Mouse (Mus musculus) megakaryocyte, adult 5-6 weeks (primary cell): ENCODE data around the gene Ppp1r18. TPM values are rescaled to one million over a fixed set of nuclear protein-coding genes. Genes with fewer than 3 reads are reported as not detected.
"Not testable (repeated sequence)": the region's sequence is repeated elsewhere in the genome, so short reads cannot be mapped to it uniquely, and the experiment has no call there.

Experiments
- ATAC-seq: 2 replicates; pipeline ENCODE4 v1.8.0; 2016; ENCODE audit warnings: mild to moderate bottlenecking, inconsistent platforms; ENCODE audit not compliant: poor library complexity, severe bottlenecking
- total RNA-seq, 2 experiments: library from RNA; stranded (forward) in 1 of 2; stranded (reverse) in 1 of 2; fragments of 153-499, 151-499 nt in 1 of 2; fragments of 221-1000, 200-1000 nt in 1 of 2; gene quantifications; 2 replicates each; pipeline versions ENCODE4 v1.2.3 to v1.2.4; 2015 to 2017

Gene Ppp1r18
- total RNA-seq, 2 experiments from 2014 or later, result 64.0 to 153 TPM

- peak; percentile 38 for ATAC-seq
Observed at GRCm38 (mm10) chr17:35836178-35836965, 29.0 kb upstream of the Ppp1r18 start.

DNA sequence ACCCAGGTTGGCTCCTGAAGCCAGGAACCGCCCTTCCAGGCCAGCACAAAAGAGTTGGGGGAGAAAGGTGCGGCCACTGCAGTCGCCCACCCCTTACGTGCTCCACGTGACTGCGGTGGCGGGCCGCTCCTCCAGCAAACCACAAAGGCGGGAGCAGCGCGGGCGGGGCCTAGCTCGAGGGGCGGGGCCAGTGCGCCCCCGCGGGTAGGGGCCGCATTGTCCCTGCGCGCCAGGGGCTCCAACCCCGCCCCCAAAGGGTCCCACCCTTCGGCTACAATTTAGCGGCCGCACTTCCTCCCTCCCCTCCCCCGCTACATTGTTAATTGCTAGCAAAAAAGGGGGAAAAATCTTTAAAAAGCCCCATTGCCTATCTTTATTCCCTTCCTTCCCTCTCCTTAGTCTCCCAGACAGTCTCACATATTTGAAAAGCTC, 28.4 kb upstream of the Ppp1r18 start:
- peak; percentile 9; the same call in 1 of the 2 replicates for ATAC-seq

GRCm38 (mm10) chr17:35837487-35837886, 27.9 kb upstream of the Ppp1r18 start:
- ATAC-seq, result no peak

GRCm38 (mm10) chr17:35838122-35838544, 27.3 kb upstream of the Ppp1r18 start, which contains the start of gene Tubb5:
Gene Tubb5 (minus strand): TSS chr17:35838306.
- peak; percentile 61 for ATAC-seq

GRCm38 (mm10) chr17:35838570-35838969, 26.8 kb upstream of the Ppp1r18 start:
- ATAC-seq, result no peak

DNA sequence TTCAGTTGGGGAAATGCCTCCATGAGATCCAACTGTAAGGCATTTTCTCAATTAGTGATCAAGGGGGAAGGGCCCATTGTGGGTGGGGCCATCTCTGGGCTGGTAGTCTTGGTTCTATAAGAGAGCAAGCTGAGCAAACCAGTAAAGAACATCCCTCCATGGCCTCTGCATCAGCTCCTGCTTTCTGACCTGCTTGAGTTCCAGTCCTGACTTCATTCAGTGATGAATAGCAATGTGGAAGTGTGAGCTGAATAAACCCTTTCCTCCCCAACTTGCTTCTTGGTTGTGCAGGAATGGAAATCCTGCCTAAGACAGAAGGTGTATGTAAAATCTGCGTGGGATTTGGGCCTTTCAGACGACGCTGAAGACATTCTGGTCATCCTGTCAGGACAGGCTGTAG, 26.4 kb upstream of the Ppp1r18 start:
- not testable (repeated sequence) for ATAC-seq

DNA sequence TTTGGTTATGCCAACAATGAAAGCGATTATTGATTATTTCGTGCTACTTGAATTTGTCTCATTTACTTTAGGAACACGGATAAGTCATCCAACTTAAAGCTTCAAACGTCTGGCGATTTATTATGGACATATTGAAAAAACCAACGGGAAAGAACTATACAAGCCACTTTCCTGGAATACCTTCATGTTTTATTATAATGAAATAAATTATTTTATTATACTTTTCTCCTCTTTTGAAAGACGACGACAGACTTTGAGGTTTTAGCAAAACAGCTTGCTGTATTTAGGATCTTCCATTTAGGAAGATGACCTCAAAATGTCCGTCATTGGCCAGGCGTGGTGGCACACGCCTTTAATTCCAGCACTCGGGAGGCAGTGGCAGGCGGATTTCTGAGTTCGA, 24.8 kb upstream of the Ppp1r18 start:
- ATAC-seq, result no peak

- peak; percentile 82 for ATAC-seq
Observed at GRCm38 (mm10) chr17:35841076-35841950, 24.1 kb upstream of the Ppp1r18 start, which contains the start of gene Mdc1. Gene Mdc1 (plus strand): TSS chr17:35841515.

- no peak for ATAC-seq
Observed at GRCm38 (mm10) chr17:35842006-35842405, 23.4 kb upstream of the Ppp1r18 start.

- ATAC-seq, result no peak
Observed at GRCm38 (mm10) chr17:35843514-35843913, 21.9 kb upstream of the Ppp1r18 start.

DNA sequence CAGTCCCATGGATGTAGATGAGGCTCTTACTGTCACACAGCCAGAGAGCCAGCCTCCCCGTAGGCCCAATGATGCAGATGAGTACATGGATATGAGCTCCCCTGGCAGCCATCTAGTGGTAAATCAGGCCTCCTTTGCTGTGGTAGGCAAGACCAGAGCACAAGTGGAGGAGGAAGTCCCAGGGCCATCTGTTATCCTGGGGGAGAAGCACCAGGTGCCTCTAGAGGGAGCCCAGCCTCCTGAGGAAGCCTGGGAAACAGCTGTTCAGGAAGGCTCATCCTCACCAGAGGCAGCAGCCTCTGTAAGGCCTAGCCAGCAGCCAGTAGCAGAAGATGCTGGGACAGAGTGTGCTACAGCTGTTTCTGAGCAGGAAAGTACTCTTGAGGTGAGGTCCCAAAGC, 17.3 kb upstream of the Ppp1r18 start:
- ATAC-seq, result no peak

DNA sequence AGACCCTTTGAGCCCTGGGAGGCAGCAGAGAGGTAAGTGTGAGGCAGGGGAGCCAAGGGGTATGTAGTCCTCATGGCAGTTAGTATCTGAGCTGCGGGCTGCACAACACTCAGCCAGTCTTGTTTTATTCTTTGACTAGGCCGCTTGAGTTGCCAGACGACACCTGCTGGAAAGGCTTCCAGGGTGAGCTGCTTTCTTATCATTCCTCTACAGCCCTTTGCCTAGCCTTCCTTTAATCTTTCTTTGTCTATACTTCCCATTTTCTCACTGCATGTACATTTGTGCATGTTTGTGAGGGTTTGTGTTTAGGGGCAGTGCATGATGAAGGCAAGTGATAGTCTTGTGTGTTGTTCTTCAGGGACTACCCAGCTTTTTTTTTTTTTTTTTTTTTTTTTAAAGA, 14.4 kb upstream of the Ppp1r18 start:
- ATAC-seq, result no peak

DNA sequence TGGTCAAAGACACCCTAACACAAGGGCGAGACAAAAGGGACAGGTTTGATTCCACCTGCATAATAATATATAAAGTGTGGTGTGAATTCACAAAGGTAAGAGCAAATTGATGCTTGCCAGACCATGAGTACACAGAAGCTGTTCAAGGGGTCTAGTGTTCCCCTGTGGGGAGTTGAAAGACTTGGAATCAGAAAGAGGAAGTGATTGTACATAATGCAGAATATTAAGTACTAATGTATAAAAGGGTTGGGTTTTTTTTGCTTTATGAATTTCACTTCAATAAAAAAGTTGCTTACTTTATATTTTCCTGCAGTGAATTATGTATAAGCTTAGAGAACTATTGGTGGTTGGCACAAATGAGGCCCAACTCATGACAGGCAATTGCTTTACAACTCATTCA, 6.0 kb upstream of the Ppp1r18 start:
- no peak for ATAC-seq

DNA sequence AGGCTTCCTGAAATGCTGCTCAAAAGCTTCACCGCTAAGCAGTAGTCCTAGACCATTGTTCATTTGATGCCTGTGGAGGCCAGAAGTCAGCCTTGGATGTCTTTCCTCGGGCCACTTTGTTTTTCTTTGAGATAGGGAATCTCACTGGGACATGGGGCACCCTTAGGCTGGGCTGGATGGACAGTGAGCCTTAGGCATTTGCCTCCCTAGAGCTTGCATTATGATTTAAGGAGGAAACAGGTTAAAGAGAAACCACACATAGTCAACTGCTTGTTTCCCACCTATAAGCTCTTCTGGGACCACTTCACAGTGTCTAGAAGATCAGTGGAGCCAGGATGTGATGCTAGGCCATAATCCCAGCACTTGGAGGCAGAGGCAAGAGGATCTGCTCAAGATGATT, 5.6 kb upstream of the Ppp1r18 start:
- ATAC-seq, result no peak

DNA sequence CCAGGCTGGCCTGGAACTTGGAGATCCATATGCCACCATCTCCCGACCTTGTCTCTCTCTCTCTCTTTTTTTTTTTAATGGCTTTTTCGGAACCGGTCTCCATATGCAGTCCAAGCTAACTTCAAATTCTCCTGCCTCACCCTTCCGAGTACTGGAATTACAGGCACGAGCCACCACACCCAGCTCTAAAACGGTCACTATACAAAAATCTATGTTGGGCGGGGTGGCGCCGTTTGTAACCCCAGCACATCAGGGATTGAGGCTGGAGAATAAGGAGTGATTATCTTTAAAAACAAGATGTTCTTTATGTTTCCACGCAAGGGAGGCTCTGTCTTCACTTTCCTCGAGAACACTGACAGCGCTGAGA, 4.6 kb upstream of the Ppp1r18 start:
- ATAC-seq, result no peak

DNA sequence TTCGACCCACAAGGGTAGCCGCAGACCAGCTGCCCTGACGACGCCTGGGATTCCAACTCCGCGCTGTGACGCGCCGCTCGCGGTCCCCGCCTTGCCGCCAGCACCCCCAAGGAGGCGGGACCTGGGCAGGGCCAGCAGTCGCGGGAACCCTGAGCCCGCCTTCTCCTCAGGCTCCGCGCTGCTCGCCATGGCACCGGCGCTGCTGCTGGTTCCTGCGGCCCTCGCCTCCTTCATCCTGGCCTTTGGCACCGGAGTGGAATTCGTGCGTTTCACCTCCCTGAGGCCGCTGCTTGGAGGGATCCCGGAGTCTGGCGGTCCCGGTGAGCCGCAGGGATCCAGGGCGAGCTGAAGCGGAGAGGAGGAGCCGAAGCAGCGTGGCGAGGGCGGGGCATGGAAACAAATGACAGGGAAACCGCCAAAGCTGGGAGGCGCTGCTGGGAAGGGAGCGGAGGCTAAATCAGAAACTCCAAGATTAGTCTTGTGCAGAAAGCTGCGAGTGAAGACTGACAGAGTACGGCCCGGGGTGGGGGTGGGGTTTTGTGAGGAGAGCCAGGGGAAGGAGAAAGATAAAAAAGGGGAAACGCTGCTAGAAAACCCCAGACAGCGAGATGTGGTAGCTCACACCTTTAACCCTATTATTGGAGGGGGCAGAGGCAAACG, 4.1 kb upstream of the Ppp1r18 start, which contains the start of gene Nrm:
Gene Nrm (plus strand): TSS at position 121 of the 660 bp plus-strand sequence.
- peak; percentile 86 for ATAC-seq

- ATAC-seq, result no peak
Observed at GRCm38 (mm10) chr17:35864832-35865353, 500 bp upstream of the Ppp1r18 start.

GRCm38 (mm10) chr17:35866281-35866831, 963 bp downstream of the Ppp1r18 start:
- no peak for ATAC-seq

- 0 out of 2 replicates have a peak, but pooled peaks have one; percentile 16 for ATAC-seq
Observed at GRCm38 (mm10) chr17:35866911-35867890, 1.8 kb downstream of the Ppp1r18 start.
